Mouse (Mus musculus) heart, embryonic 10.5 days (tissue): ENCODE measurements around the gene Slc36a1. TPM values are rescaled to one million over a fixed set of nuclear protein-coding genes. Genes with fewer than 3 reads are reported as not detected.

Experiments
- DNase-seq: peaks from one replicate; pipeline ENCODE4 v3.0.0-alpha.2; 2017; ENCODE audit warnings: low spot score
- H3K27ac ChIP-seq: fragments of 300-500 bp; sonication (generic); 2 replicates; pipeline ENCODE4 v1.5.1; 2016; ENCODE audit warnings: mild to moderate bottlenecking
- H3K27me3 ChIP-seq: fragments of 300-500 bp; sonication (generic); 2 replicates; pipeline ENCODE4 v1.6.1; 2016; ENCODE audit warnings: mild to moderate bottlenecking; ENCODE audit not compliant: poor library complexity, insufficient read depth, severe bottlenecking
- H3K36me3 ChIP-seq: fragments of 300-500 bp; sonication (generic); 2 replicates; pipeline ENCODE4 v1.6.1; 2016; ENCODE audit warnings: mild to moderate bottlenecking, moderate library complexity
- H3K4me1 ChIP-seq: fragments of 300-500 bp; sonication (generic); 2 replicates; pipeline ENCODE4 v1.6.1; 2016; ENCODE audit warnings: mild to moderate bottlenecking
- H3K4me3 ChIP-seq: fragments of 300-500 bp; sonication (generic); 2 replicates; pipeline ENCODE4 v1.5.1; 2016; ENCODE audit warnings: mild to moderate bottlenecking, moderate library complexity
- H3K9me3 ChIP-seq: fragments of 300-500 bp; sonication (generic); 2 replicates; pipeline ENCODE4 v1.6.1; 2016; ENCODE audit warnings: mild to moderate bottlenecking, moderate library complexity
- WGBS: fragments of 180-500 bp; shearing (Covaris S2); methylation state at CpG from one replicate; pipeline ENCODE4 v1.1.7; 2016; 5-methylcytosine and 5-hydroxymethylcytosine counted together
- polyA plus RNA-seq: library from polyadenylated mRNA; unstranded; fragments of >200 nt; fragmentation: Nextera tagmentation; extraction: Ambion mirVana; gene quantifications from 2 replicates; pipeline ENCODE4 v1.2.1, GENCODE M21; 2016

Gene Slc36a1
- polyA plus RNA-seq, 1 experiment from 2014 or later = 1.3 TPM

DNA sequence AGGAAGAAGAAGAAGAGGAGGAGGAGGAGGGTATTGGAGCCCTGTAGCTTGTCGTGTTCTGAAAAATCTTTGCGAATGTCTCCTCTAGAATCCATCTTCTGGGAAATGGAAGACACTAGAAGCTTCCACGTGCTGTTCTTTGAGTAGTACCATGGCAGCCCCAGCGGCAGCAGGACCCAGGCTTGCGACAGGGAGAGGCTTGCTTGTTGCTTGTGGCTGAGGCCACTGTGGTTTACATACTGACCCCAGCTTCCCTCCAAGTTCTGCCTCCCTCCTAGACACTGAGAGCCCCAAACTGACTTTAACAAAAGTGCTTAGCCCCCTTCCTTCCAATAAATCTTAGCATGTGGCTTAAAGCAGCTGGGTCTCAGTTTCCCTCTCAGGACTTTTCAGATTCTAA lies 19.9 kb upstream of the Slc36a1 start:
- Histone ChIP-seq H3K9me3 (no peaks in the 10 kb centered on the region), H3K27ac (no peak overlapping the region), H3K4me3 (no peak overlapping the region), H3K27me3 (0 out of 2 replicates have a peak, but pooled peaks cover 12% of the 10 kb centered on the region), H3K36me3 (no peaks in the 10 kb centered on the region), H3K4me1 (peaks cover 33% of the 10 kb centered on the region)
- 83% methylated on average over 5 of the region's 5 CpGs for whole genome bisulfite sequencing
- no peak for DNase-seq

- Histone ChIP-seq H3K27ac (no peak within 1 kb of the TSS), H3K36me3 (no peaks in the 10 kb centered on the region), H3K9me3 (no peaks in the 10 kb centered on the region), H3K4me1 (peaks cover 33% of the 10 kb centered on the region), H3K27me3 (0 out of 2 replicates have a peak, but pooled peaks cover 12% of the 10 kb centered on the region), H3K4me3 (0 out of 2 replicates have a peak within 1 kb of the TSS, but pooled peaks have one; percentile 4)
- no peak for DNase-seq
- 29% methylated on average over 10 of the region's 10 CpGs for WGBS
These were observed 19.3 kb upstream of the Slc36a1 start, which contains the start of gene Slc36a2 for GRCm38 (mm10) chr11:55184733-55185291. Slc36a2 (minus strand) TSS chr11:55185077.

DNA sequence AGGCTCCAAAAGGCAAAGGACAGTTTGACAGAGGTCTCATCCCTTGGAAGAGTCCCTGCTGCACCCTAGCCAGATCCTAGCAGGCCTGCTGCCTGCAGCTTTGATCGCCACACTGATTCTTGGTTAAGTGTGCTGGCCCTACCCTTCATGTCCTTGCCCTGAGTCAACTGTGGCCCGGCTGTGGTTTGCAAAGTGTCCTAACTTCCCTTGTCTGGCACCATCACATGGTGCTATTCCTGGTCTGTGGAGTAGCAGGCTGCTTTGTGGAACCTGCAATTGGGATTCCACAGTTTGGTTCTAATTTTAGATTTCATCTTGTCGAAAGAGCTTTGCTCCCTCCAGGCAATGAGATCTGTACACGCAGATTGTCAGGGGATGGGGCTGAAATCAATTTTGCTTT lies 16.9 kb upstream of the Slc36a1 start:
- H3K27me3 ChIP-seq = 0 out of 2 replicates have a peak, but pooled peaks cover 12% of the 10 kb centered on the region
- H3K9me3 ChIP-seq = no peaks in the 10 kb centered on the region
- 39% methylated on average over 4 of the region's 4 CpGs for WGBS
- H3K27ac ChIP-seq = peak overlapping the region; percentile 69
- H3K4me1 ChIP-seq = peaks cover 30% of the 10 kb centered on the region
- no peaks in the 10 kb centered on the region for H3K36me3 ChIP-seq
- no peak for DNase-seq
- no peak overlapping the region for H3K4me3 ChIP-seq

- Histone ChIP-seq H3K4me3 (no peak overlapping the region), H3K9me3 (no peaks in the 10 kb centered on the region), H3K4me1 (peaks cover 30% of the 10 kb centered on the region), H3K27me3 (0 out of 2 replicates have a peak, but pooled peaks cover 12% of the 10 kb centered on the region), H3K27ac (peak overlapping the region; percentile 69; the same call in 1 of the 2 replicates), H3K36me3 (no peaks in the 10 kb centered on the region)
- WGBS = 79% methylated on average over 6 of the region's 6 CpGs
- DNase-seq = no peak
These were observed 16.4 kb upstream of the Slc36a1 start for GRCm38 (mm10) chr11:55187777-55188176.

DNA sequence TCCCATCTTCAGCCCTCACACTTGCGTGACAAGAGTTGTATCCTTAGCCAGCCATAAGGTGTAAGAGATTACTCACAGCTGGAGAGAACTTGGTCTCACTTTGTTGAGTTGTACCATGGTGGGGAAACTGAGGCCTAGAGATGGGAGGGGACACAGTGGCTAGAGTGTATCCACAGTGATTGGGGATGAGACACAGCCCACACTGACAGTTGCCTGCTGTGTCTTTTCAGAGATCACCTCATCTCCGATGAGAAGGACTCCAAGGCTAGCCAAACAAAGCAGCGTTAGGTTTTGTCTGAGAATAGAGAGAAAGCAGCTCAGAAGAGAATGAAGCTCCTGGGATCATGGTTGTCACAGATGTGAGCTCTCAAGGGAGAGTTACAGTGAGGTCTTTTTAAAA lies 13.9 kb upstream of the Slc36a1 start:
- no peak for DNase-seq
- H3K4me3 ChIP-seq = no peak overlapping the region
- H3K27me3 ChIP-seq = 0 out of 2 replicates have a peak, but pooled peaks cover 5% of the 10 kb centered on the region
- H3K27ac ChIP-seq = no peak overlapping the region
- WGBS = 74% methylated on average over 3 of the region's 3 CpGs
- H3K36me3 ChIP-seq = no peaks in the 10 kb centered on the region
- no peaks in the 10 kb centered on the region for H3K9me3 ChIP-seq
- peaks cover 22% of the 10 kb centered on the region for H3K4me1 ChIP-seq

- H3K27me3 ChIP-seq = no peaks in the 10 kb centered on the region
- 65% methylated on average over 6 of the region's 6 CpGs for WGBS
- no peak overlapping the region for H3K4me3 ChIP-seq
- no peak for DNase-seq
- peaks cover 13% of the 10 kb centered on the region for H3K4me1 ChIP-seq
- no peaks in the 10 kb centered on the region for H3K36me3 ChIP-seq
- no peak overlapping the region for H3K27ac ChIP-seq
- no peaks in the 10 kb centered on the region for H3K9me3 ChIP-seq
These were observed 7.1 kb upstream of the Slc36a1 start for GRCm38 (mm10) chr11:55197086-55197485.

DNA sequence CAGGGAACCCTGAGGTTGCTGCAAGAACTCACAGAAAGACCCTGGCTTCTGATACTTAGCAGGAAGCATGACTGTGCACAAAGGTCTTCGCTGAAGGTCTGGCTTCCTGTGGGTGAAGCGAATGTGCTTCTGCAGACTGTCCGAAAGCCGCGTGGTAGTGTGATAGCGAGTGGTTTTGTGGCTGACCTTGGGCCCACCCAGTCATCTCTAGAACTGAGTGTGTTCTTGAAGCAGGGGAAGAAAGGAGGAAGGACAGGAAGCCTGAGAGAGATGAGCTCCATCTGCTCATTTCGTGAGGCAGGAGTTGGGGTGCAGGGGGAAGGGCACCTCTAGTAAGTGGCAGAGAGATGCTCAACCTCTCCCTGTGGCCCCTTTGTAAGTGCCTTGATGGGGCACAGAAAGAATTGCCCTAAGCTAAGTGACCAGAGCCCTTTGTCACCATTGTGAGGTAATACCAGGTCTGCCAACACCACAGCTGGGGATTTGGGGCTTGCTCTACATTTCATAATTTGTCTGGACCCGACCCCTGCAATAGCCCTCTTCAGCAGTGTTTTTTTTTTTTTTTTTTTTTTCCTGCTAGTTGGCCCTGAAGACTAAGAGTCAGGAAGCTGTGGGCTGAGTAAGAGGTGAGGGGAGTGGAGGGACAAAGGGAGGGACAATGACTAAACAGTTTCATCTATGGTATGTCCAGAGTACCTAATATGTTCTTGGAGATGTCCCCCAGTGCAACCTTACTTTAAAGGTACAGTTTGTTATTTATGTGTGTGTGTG lies 6.2 kb upstream of the Slc36a1 start:
- DNase-seq = no peak
- Histone ChIP-seq H3K27me3 (no peaks in the 10 kb centered on the region), H3K9me3 (no peaks in the 10 kb centered on the region), H3K27ac (no peak overlapping the region), H3K36me3 (no peaks in the 10 kb centered on the region), H3K4me3 (no peak overlapping the region), H3K4me1 (peaks cover 13% of the 10 kb centered on the region)
- WGBS = 69% methylated on average over 8 of the region's 8 CpGs

DNA sequence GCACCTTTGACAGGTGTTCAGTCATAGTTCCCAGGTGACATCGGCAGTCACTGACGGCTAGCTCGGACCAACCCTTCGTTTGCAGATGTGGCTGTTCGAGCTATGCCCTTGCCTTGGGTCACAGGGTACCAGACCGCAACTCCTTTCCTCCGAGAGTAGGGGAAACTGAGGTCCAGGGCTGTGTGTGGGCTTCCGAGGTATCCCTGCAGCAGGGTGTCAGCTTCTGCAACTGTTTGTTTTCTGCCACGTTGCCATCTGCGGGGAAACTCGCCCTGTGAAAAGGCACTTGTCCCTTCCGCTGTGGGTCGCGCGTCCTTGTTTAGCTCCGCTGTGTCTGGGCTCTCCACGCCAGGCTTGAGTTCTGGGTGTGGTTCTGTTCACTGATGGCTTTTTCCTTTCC lies 452 bp downstream of the Slc36a1 start:
- DNase-seq = no peak
- 9% methylated on average over 17 of the region's 17 CpGs for WGBS
- H3K27me3 ChIP-seq = no peaks in the 10 kb centered on the region
- peaks cover 7% of the 10 kb centered on the region; the same call in 1 of the 2 replicates for H3K4me1 ChIP-seq
- H3K4me3 ChIP-seq = peak overlapping the region; percentile 81
- H3K36me3 ChIP-seq = no peaks in the 10 kb centered on the region
- no peaks in the 10 kb centered on the region for H3K9me3 ChIP-seq
- H3K27ac ChIP-seq = peak overlapping the region; percentile 81

DNA sequence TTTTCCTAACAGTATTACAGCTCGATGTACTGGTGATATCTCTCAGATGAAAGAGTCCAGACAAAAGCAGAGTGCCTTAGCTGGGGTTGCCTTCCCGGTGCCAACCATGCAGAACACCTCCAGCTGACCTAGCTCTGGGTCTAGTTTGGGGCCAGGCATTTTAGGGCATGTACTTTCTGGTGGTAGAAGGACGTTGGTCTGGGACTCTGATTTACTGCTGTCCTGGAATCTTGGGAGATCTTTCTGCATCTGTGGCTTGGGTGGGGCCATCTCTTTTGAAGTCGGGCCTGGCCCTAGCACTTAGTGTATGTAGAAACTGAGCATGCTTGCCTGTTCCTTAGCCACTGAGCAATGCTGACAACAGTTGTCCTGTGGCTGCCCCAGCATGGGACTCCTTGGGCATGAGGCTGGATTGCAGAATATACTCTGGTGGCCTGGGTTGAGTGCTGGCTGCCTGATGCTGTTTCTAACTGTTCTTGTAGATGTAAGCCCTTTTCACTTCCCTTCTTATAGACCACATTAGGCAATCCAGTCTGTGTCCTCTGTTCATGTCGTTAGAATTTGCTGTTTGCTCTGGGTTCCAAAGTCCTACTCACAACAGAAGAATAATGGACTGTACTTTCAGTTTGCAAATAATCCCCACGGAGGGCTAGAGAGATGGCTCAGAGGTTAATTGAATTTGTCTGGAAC lies 4.0 kb downstream of the Slc36a1 start:
- no peak for DNase-seq
- H3K27ac ChIP-seq = no peak overlapping the region
- WGBS = 70% methylated on average over 6 of the region's 6 CpGs

DNA sequence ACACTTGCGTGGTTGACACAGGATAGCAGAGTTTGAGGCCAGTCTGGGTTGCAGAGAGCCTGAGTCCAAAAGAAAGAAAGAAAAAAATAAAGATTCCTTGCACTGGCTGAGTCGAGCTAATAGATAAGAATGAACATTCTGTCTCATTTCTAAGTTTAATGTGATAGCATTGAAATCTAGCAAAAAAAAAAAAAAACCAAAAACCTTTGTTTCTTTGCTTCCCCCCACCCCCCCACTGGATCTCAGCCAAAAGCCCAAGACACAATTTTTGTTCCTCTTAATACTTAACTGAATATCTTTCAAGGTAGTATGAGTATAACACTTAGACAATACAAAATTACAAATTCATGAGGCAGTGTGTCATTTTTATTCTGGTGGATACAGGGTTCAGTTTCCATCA lies 4.9 kb downstream of the Slc36a1 start:
- H3K36me3 ChIP-seq = no peaks in the 10 kb centered on the region
- no peaks in the 10 kb centered on the region; the same call in 1 of the 2 replicates for H3K9me3 ChIP-seq
- DNase-seq = no peak
- WGBS = 56% methylated on average over 2 of the region's 2 CpGs
- no peak overlapping the region for H3K27ac ChIP-seq
- H3K27me3 ChIP-seq = no peaks in the 10 kb centered on the region
- H3K4me1 ChIP-seq = peaks cover 26% of the 10 kb centered on the region
- no peak overlapping the region for H3K4me3 ChIP-seq

More for the DNA sequence above, 4.0 kb downstream of the Slc36a1 start:
- Histone ChIP-seq H3K4me3 (no peak overlapping the region), H3K27me3 (no peaks in the 10 kb centered on the region), H3K4me1 (peaks cover 20% of the 10 kb centered on the region), H3K36me3 (no peaks in the 10 kb centered on the region), H3K9me3 (no peaks in the 10 kb centered on the region; the same call in 1 of the 2 replicates)

- Histone ChIP-seq H3K27ac (no peak overlapping the region), H3K4me1 (peaks cover 26% of the 10 kb centered on the region), H3K36me3 (no peaks in the 10 kb centered on the region), H3K4me3 (no peak overlapping the region), H3K9me3 (no peaks in the 10 kb centered on the region; the same call in 1 of the 2 replicates), H3K27me3 (no peaks in the 10 kb centered on the region)
- DNase-seq = no peak
- WGBS = 72% methylated on average over 6 of the region's 6 CpGs
These were observed 5.6 kb downstream of the Slc36a1 start for GRCm38 (mm10) chr11:55209626-55210353.

GRCm38 (mm10) chr11:55213518-55213917 lies 9.4 kb downstream of the Slc36a1 start:
- H3K36me3 ChIP-seq = no peaks in the 10 kb centered on the region
- H3K4me1 ChIP-seq = peaks cover 38% of the 10 kb centered on the region
- H3K4me3 ChIP-seq = no peak overlapping the region
- H3K27me3 ChIP-seq = no peaks in the 10 kb centered on the region
- H3K27ac ChIP-seq = no peak overlapping the region
- 85% methylated on average over 4 of the region's 4 CpGs for WGBS
- DNase-seq = no peak
- H3K9me3 ChIP-seq = no peaks in the 10 kb centered on the region; the same call in 1 of the 2 replicates
